Comparison of ENCODE assay signal across 12 mouse cellular contexts in the genomic region with DNA sequence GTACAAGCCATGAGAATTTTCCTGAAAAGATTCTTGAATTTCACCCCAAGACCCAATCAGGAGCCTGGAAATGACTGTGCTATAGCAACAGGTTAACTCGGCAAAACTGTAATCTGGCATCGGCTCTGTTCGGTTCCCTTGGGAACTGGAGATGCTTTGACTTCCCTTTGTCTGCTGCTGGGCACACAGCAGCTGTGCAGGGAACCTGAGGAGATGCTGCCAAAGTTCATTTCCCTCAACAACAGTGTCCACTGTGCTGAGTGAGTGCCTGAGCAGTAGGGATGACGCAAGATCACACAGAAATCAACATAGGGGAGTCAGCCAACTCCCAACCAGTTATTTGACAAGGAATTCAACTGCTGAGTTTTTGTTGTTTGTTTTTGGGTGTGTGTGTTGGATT. TPM values are rescaled to one million over a fixed set of nuclear protein-coding genes. Genes with fewer than 3 reads are reported as not detected.
DNase-seq lines count a peak whose midpoint lies in the region; ATAC-seq and TF ChIP-seq lines count a peak whose summit lies in the region.
"Had no signal": no experiment of that assay in that cellular context is flagged by ENCODE, and none has a peak within 500 bp of the region (broad histone marks: within the 10 kb centered on the region; RNA-seq: fewer than 3 reads in every experiment).

No protein-coding gene starts in this region.

- H3K9ac ChIP-seq in lung, embryonic 14.5 days = no peak overlapping the region
- H3K9ac ChIP-seq in neural tube, embryonic 14.5 days (replicated peaks; ENCODE audit: low read depth, low read length) = no peak overlapping the region
- H3K9ac ChIP-seq: limb, embryonic 12.5 days; neural tube, embryonic 12.5 days; stomach, embryonic 15.5 days had no signal

- no peak for TF ChIP-seq POLR2A in lung, adult 2 months (IDR thresholded peaks at IDR 0.05; ENCODE audit: borderline replicate concordance, extremely low read depth, low read depth, low read length)

- ATAC-seq in lung, embryonic 14.5 days (ENCODE audit: insufficient read depth) = no peak
- peak; percentile 48; the same call in 1 of the 2 replicates for ATAC-seq in granulocyte monocyte progenitor cell, adult 5-6 weeks (replicated peaks; ENCODE audit: poor library complexity, severe bottlenecking)
- ATAC-seq in neural tube, embryonic 14.5 days (ENCODE audit: low read depth) = peak; percentile 81

- no peaks in the 10 kb centered on the region for H3K9me3 ChIP-seq in lung, embryonic 14.5 days (ENCODE audit: low read depth, low read length)
- H3K9me3 ChIP-seq in neural tube, embryonic 14.5 days (ENCODE audit: control insufficient read depth, low read length) = no peaks in the 10 kb centered on the region
- H3K9me3 ChIP-seq: limb, embryonic 12.5 days; neural tube, embryonic 12.5 days; stomach, embryonic 15.5 days had no signal

- H3K27ac ChIP-seq in lung, embryonic 14.5 days (ENCODE audit: low read depth) = no peak overlapping the region
- H3K27ac ChIP-seq in neural tube, embryonic 14.5 days (ENCODE audit: low read depth, low read length) = no peak overlapping the region
- H3K27ac ChIP-seq: limb, embryonic 12.5 days; neural tube, embryonic 12.5 days; stomach, embryonic 15.5 days had no signal

- H3K36me3 ChIP-seq in lung, embryonic 14.5 days (ENCODE audit: insufficient read depth) = no peaks in the 10 kb centered on the region
- no peaks in the 10 kb centered on the region for H3K36me3 ChIP-seq in neural tube, embryonic 14.5 days (ENCODE audit: control insufficient read depth, insufficient read depth, low read length)
- H3K36me3 ChIP-seq: limb, embryonic 12.5 days; neural tube, embryonic 12.5 days; stomach, embryonic 15.5 days had no signal

- peak; percentile 24 for DNase-seq in gastrocnemius, postnatal 25 days
- DNase-seq in gastrocnemius, postnatal 10 days = no peak
- DNase-seq in lung, embryonic 14.5 days = peak; percentile 27
- DNase-seq in lung, adult 2 months = no peak
- DNase-seq in adrenal gland, adult 2 months = no peak
- DNase-seq in right cerebral cortex, postnatal 25 days = no peak

- H3K27me3 ChIP-seq in lung, embryonic 14.5 days (ENCODE audit: insufficient read depth, low read length) = no peaks in the 10 kb centered on the region
- no peaks in the 10 kb centered on the region for H3K27me3 ChIP-seq in neural tube, embryonic 14.5 days (ENCODE audit: control insufficient read depth, insufficient read depth, low read length)
- H3K27me3 ChIP-seq: limb, embryonic 12.5 days; neural tube, embryonic 12.5 days; stomach, embryonic 15.5 days had no signal

- no peak overlapping the region for H3K4me3 ChIP-seq in lung, embryonic 14.5 days (ENCODE audit: low read depth, low read length)
- no peak overlapping the region for H3K4me3 ChIP-seq in lung, adult 2 months (replicated peaks; ENCODE audit: extremely low read depth, low read depth, low read length)
- H3K4me3 ChIP-seq in neural tube, embryonic 14.5 days (ENCODE audit: low read depth, low read length) = no peak overlapping the region
- H3K4me3 ChIP-seq: erythroblast, embryonic 14.5 days; limb, embryonic 12.5 days; neural tube, embryonic 12.5 days; stomach, embryonic 15.5 days had no signal

- no peaks in the 10 kb centered on the region for H3K4me1 ChIP-seq in lung, embryonic 14.5 days (ENCODE audit: insufficient read depth)
- H3K4me1 ChIP-seq in lung, adult 2 months (ENCODE audit: control insufficient read depth, insufficient read depth, low read length) = no peaks in the 10 kb centered on the region
- no peaks in the 10 kb centered on the region for H3K4me1 ChIP-seq in neural tube, embryonic 14.5 days (ENCODE audit: control insufficient read depth, insufficient read depth, low read length)

- WGBS in lung, embryonic 14.5 days = 70% methylated on average over 4 of the region's 4 CpGs
- WGBS in lung, adult 2 months = 52% methylated on average over 4 of the region's 4 CpGs
- 35% methylated on average over 4 of the region's 4 CpGs for WGBS in neural tube, embryonic 14.5 days

- TF ChIP-seq CTCF in lung, embryonic 14.5 days (IDR thresholded peaks at IDR 0.05; ENCODE audit: low read depth) = no peak
- no peak for TF ChIP-seq CTCF in lung, adult 2 months (IDR thresholded peaks at IDR 0.05; ENCODE audit: insufficient read depth, low read length)

- no peak overlapping the region for H3K4me2 ChIP-seq in lung, embryonic 14.5 days
- no peak overlapping the region for H3K4me2 ChIP-seq in neural tube, embryonic 14.5 days (ENCODE audit: low read depth, low read length)
- H3K4me2 ChIP-seq: limb, embryonic 12.5 days; neural tube, embryonic 12.5 days; stomach, embryonic 15.5 days had no signal

RNA-seq across cellular contexts. Expression of gene Tmc3, which starts 3.8 kb away (rescaled TPM):
- total RNA-seq in gastrocnemius, postnatal 25 days (2021) = under 1 TPM; 0.05 to 0.08 TPM
- total RNA-seq in gastrocnemius, postnatal 10 days (2021) = 1 to 10 TPM in 1 of 2 experiments, under 1 TPM in 1; 0.80 to 1.6 TPM
- polyA plus RNA-seq in lung, embryonic 14.5 days (2014; fragmentation: Nextera tagmentation; extraction: Ambion mirVana) = 0.09 and 0.13 TPM in 2 replicates
- polyA plus RNA-seq in lung, adult 2 months (2012; rRNA removed) = 0.10 and 0.19 TPM in 2 replicates
- total RNA-seq in granulocyte monocyte progenitor cell, adult 5-6 weeks (2014; fragmentation: Nextera tagmentation) = not detected in 2 replicates
- 0.04 TPM in 1 of 2 replicates, not detected in the other for total RNA-seq in granulocyte monocyte progenitor cell, adult 5-6 weeks (2017)
- polyA plus RNA-seq in neural tube, embryonic 14.5 days (2014; fragmentation: Nextera tagmentation; extraction: Ambion mirVana) = 0.17 and 0.46 TPM in 2 replicates
- total RNA-seq in adrenal gland, adult 2 months (2021) = under 1 TPM; 0.12 to 0.17 TPM
- polyA plus RNA-seq in adrenal gland, adult 2 months (2012; rRNA removed) = 0.08 and 0.26 TPM in 2 replicates
- polyA plus RNA-seq: erythroblast, embryonic 14.5 days had no signal

RNA-seq across cellular contexts. Expression of gene Stard5, which starts 50.8 kb away (rescaled TPM):
- 1 to 10 TPM; 4.7 to 5.3 TPM for total RNA-seq in gastrocnemius, postnatal 25 days (2021)
- total RNA-seq in gastrocnemius, postnatal 10 days (2021) = 1 to 10 TPM; 8.6 to 9.1 TPM
- 13.3 and 14.1 TPM in 2 replicates for polyA plus RNA-seq in lung, embryonic 14.5 days (2014; fragmentation: Nextera tagmentation; extraction: Ambion mirVana)
- polyA plus RNA-seq in lung, adult 2 months (2012; rRNA removed) = 9.0 and 14.3 TPM in 2 replicates
- 9.7 and 17.4 TPM in 2 replicates for total RNA-seq in granulocyte monocyte progenitor cell, adult 5-6 weeks (2014; fragmentation: Nextera tagmentation)
- total RNA-seq in granulocyte monocyte progenitor cell, adult 5-6 weeks (2017) = 8.5 and 10.7 TPM in 2 replicates
- 3.9 and 5.2 TPM in 2 replicates for polyA plus RNA-seq in neural tube, embryonic 14.5 days (2014; fragmentation: Nextera tagmentation; extraction: Ambion mirVana)
- 10 to 100 TPM; 21.1 to 28.5 TPM for total RNA-seq in adrenal gland, adult 2 months (2021)
- polyA plus RNA-seq in adrenal gland, adult 2 months (2012; rRNA removed) = 8.1 and 13.3 TPM in 2 replicates

Comparison
In these comparisons a context has a peak if more than half of its experiments do, and no peak if none do; other contexts are left out.
1. DNase-seq: peak in gastrocnemius, postnatal 25 days (single experiment) and lung, embryonic 14.5 days (single experiment); none in gastrocnemius, postnatal 10 days (single experiment), lung, adult 2 months (single experiment), adrenal gland, adult 2 months (single experiment) and right cerebral cortex, postnatal 25 days (single experiment).